Mouse (Mus musculus) intestine, embryonic 16.5 days (tissue): ENCODE data around the gene Slc12a7. TPM values are rescaled to one million over a fixed set of nuclear protein-coding genes. Genes with fewer than 3 reads are reported as not detected.

Source experiments
- ATAC-seq: fragments of 200-750 bp; cut with Nextera tagmentation; 2 replicates; pipeline ENCODE4 v1.8.0; 2017; ENCODE audit warnings: moderate TSS enrichment, moderate library complexity
- H3K27ac ChIP-seq: fragments of 300-500 bp; sonication (generic); 2 replicates; pipeline ENCODE4 v1.5.1; 2014; ENCODE audit warnings: mild to moderate bottlenecking, low read length
- H3K27me3 ChIP-seq: fragments of 300-500 bp; sonication (generic); replicated peaks from 2 replicates; pipeline ENCODE4 v1.6.1; 2014; ENCODE audit warnings: low read length, control low read depth, mixed read lengths; ENCODE audit not compliant: control insufficient read depth, insufficient read depth
- H3K36me3 ChIP-seq: fragments of 300-500 bp; sonication (generic); 2 replicates; pipeline ENCODE4 v1.6.1; 2014; ENCODE audit warnings: low read length, control low read depth; ENCODE audit not compliant: control insufficient read depth, insufficient read depth
- H3K4me1 ChIP-seq: fragments of 300-500 bp; sonication (generic); 2 replicates; pipeline ENCODE4 v1.6.1; 2014; ENCODE audit warnings: low read length, control low read depth, mixed read lengths; ENCODE audit not compliant: control insufficient read depth, insufficient read depth
- H3K4me2 ChIP-seq: fragments of 300-500 bp; sonication (generic); 2 replicates; pipeline ENCODE4 v1.6.1; 2014; ENCODE audit warnings: low read depth, low read length, control low read depth
- H3K4me3 ChIP-seq: fragments of 300-500 bp; sonication (generic); 2 replicates; pipeline ENCODE4 v1.5.1; 2014; ENCODE audit warnings: mild to moderate bottlenecking, low read length
- H3K9ac ChIP-seq: fragments of 300-500 bp; sonication (generic); 2 replicates; pipeline ENCODE4 v1.6.1; 2014; ENCODE audit warnings: low read depth, low read length
- H3K9me3 ChIP-seq: fragments of 300-500 bp; sonication (generic); 2 replicates; pipeline ENCODE4 v1.6.1; 2016; ENCODE audit warnings: low read length, control low read depth; ENCODE audit not compliant: control insufficient read depth
- WGBS: fragments of 180-500 bp; shearing (Covaris S2); extraction: QIAGEN DNeasy Blood & Tissue Kit; methylation state at CpG from one replicate; pipeline ENCODE4 v1.1.7; 2014; 5-methylcytosine and 5-hydroxymethylcytosine counted together
- polyA plus RNA-seq: library from polyadenylated mRNA; unstranded; fragments of >200 nt; fragmentation: Nextera tagmentation; extraction: Ambion mirVana; gene quantifications from 2 replicates; pipeline ENCODE4 v1.2.1, GENCODE M21; 2015

Gene Slc12a7
- polyA plus RNA-seq, 1 experiment from 2014 or later, result 28.7 TPM

DNA sequence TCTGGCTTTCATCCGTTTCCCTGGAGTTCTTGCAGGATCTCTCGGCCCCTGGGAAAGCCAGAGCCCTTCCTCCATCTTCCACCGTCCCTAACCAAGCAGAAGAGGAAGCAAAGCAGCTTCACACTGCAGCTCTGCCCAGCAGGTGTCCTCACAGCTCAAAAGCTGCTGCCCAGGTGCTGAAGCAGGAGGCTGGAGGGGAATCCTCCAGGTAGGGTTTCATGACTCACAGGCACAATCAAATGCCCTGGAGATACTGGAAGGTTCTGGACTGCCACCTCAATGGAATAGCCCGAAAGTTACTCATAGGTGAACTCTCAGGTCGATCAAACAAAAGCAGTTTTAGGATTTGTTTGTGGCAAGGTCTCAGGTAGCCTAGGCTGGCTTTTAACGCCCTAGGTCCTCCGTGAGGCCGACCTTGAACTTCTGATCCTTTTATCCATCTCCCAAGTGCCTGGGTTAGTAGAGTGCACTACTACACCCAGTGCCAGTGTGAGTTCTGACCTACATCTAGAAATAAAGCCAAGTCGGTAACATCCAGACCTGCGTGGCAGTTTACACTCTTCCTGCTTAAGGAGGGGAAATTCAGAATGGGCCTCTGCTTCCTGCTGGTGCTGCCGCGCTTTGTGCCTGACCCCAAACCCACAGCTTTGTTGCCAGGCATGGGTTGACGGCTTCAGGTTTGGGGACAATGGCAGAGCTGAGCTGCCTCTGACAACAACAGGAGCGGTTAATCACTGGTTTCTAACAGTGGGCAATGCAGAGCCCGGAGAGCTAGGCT, 16.0 kb downstream of the Slc12a7 start:
- H3K9ac ChIP-seq, result no peak overlapping the region
- no peaks in the 10 kb centered on the region for H3K9me3 ChIP-seq
- peak; percentile 65 for ATAC-seq
- no peak overlapping the region; the same call in 1 of the 2 replicates for H3K27ac ChIP-seq
- no peak overlapping the region for H3K4me2 ChIP-seq
- 45% methylated on average over 15 of the region's 15 CpGs for WGBS
- peaks cover 13% of the 10 kb centered on the region for H3K4me1 ChIP-seq
- no peaks in the 10 kb centered on the region for H3K36me3 ChIP-seq
- H3K4me3 ChIP-seq, result no peak overlapping the region
- no peaks in the 10 kb centered on the region for H3K27me3 ChIP-seq

DNA sequence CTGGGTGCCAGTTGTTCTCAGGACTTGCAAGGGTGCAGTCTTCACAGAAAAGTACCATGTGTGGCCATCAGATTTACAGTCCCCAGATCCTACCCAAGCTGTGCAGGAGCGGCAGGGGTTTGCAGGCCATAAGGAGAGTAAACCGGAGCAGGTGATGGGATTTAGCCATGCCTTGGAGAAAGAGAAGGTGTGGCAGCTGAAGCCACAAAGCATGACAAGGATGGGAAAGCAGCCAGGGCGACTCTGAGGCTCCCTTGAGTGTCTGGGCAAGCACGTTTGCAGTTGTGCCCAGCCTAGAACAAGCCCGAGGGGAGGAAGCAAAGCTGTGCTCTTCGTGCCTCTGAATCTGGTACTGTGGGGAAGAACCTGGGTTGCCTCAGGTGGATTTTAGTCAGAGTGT, 17.5 kb downstream of the Slc12a7 start:
- H3K27me3 ChIP-seq, result no peaks in the 10 kb centered on the region
- no peak for ATAC-seq
- WGBS, result 63% methylated on average over 6 of the region's 6 CpGs
- peaks cover 15% of the 10 kb centered on the region for H3K4me1 ChIP-seq
- H3K36me3 ChIP-seq, result no peaks in the 10 kb centered on the region
- no peak overlapping the region for H3K9ac ChIP-seq
- no peak overlapping the region for H3K4me2 ChIP-seq
- H3K9me3 ChIP-seq, result no peaks in the 10 kb centered on the region
- no peak overlapping the region for H3K27ac ChIP-seq
- H3K4me3 ChIP-seq, result no peak overlapping the region

DNA sequence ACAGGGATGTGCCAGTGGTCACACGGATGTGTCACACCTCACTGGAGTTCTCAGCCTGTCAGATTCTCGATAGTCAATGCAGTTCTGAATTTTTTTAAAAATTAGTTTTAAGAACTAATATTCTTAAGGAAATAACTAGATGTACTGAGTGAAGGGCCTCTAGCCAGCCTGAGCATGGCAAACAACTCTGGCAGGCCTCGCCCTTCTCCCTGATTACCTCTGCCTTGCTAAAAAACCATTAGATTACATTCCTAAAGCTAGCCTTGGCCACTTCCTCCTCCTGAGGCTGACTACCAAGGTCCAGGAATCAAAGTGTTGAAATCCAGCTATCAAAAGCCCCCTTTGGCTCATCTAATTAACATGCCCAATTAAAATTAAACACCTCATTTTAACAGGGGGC, 18.4 kb downstream of the Slc12a7 start:
- no peak overlapping the region for H3K4me2 ChIP-seq
- H3K9ac ChIP-seq, result no peak overlapping the region
- H3K36me3 ChIP-seq, result no peaks in the 10 kb centered on the region
- H3K27ac ChIP-seq, result no peak overlapping the region
- no peak overlapping the region for H3K4me3 ChIP-seq
- H3K9me3 ChIP-seq, result no peaks in the 10 kb centered on the region
- no peak for ATAC-seq
- 78% methylated on average over 3 of the region's 3 CpGs for WGBS
- peaks cover 17% of the 10 kb centered on the region for H3K4me1 ChIP-seq
- H3K27me3 ChIP-seq, result no peaks in the 10 kb centered on the region

DNA sequence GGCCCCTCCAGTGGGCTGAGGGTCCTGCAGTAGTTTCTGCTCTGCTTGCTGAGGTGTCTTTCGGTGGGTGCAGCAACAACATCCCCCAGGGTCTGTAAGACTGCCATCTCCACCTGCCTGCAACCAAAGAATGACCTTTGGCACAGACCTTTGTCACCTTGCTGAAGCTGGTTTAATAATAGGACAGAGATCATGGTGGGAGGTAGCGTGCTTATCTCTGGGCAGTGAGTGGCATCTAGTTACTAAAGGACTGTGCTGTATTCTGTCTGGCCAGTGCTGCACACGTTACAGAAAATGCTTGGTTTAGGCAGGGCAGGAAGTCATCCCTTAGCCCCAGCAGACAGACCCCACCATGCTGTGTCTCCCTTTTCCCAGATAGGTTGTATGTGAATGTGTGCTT, 22.9 kb downstream of the Slc12a7 start:
- 44% methylated on average over 3 of the region's 3 CpGs for WGBS
- 0 out of 2 replicates have a peak overlapping the region, but pooled peaks have one; percentile 24 for H3K4me2 ChIP-seq
- no peak overlapping the region for H3K4me3 ChIP-seq
- peak overlapping the region; percentile 17; the same call in 1 of the 2 replicates for H3K9ac ChIP-seq
- H3K27me3 ChIP-seq, result no peaks in the 10 kb centered on the region
- ATAC-seq, result peak; percentile 78
- peaks cover 20% of the 10 kb centered on the region for H3K4me1 ChIP-seq
- H3K36me3 ChIP-seq, result no peaks in the 10 kb centered on the region
- no peaks in the 10 kb centered on the region for H3K9me3 ChIP-seq
- peak overlapping the region; percentile 34 for H3K27ac ChIP-seq

DNA sequence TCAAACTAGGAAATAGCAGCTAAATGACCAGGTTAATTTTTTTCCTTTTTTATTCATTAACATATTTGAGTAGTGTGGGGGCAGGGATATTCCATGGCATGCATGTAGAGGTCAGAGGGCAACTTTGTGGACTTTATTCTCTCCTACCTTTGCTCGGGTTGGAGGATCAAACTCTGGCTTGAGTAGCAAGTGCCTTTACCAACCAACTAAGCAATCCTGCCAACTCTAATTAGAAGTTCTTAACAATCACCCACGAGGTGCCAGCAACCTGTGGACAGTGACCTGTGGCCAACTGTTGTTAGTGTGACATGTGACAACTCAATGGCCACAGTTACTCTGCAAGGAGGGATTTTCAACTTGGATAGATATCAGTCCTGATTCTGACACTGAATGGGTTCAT, 24.0 kb downstream of the Slc12a7 start:
- H3K4me3 ChIP-seq, result no peak overlapping the region
- no peak overlapping the region for H3K4me2 ChIP-seq
- no peak overlapping the region for H3K9ac ChIP-seq
- H3K27ac ChIP-seq, result no peak overlapping the region
- peaks cover 20% of the 10 kb centered on the region for H3K4me1 ChIP-seq
- no peaks in the 10 kb centered on the region for H3K27me3 ChIP-seq
- no peaks in the 10 kb centered on the region for H3K9me3 ChIP-seq
- 60% methylated on average over 2 of the region's 2 CpGs for WGBS
- H3K36me3 ChIP-seq, result no peaks in the 10 kb centered on the region
- no peak for ATAC-seq

DNA sequence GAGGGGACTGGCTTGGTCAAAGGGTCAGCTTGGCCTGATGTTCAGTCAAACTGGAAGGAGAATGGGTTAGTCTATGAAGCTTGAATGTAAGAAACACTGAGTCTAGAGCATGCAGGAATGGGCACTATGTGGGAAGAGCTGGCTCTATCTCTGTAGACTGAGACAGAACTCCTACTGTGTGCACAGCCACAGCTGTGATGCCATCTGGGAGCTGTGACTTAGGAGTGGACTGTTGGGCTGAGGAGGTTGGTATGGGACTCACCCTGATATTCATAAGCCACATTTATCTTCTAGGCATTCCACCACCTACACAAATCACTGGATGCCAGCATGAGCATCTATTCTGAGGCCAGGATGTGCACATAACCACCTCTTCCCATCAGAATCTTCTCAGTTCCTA, 24.5 kb downstream of the Slc12a7 start:
- no peak overlapping the region for H3K4me3 ChIP-seq
- H3K36me3 ChIP-seq, result no peaks in the 10 kb centered on the region
- H3K27me3 ChIP-seq, result no peaks in the 10 kb centered on the region
- ATAC-seq, result no peak
- H3K9ac ChIP-seq, result no peak overlapping the region
- H3K4me1 ChIP-seq, result peaks cover 16% of the 10 kb centered on the region
- H3K4me2 ChIP-seq, result no peak overlapping the region
- no peaks in the 10 kb centered on the region for H3K9me3 ChIP-seq
- H3K27ac ChIP-seq, result no peak overlapping the region

DNA sequence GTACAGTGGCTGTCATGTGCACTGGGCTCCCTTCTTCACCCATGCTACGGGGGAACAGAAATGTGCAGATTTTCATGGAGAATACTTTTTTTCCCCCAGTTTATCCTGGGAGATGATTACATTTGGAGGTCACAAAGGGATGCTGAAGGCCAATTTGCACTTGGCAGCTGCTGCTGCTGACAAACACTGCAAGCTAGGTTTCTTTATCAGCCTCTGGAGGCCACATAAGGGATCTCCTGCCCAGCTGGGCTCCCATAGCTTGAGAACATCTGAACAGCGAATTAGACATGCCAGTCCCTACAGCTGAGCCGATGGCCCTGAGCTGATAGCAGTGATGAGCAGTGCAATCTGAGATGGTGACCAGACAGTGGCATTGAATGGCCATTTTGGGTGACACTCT, 26.7 kb downstream of the Slc12a7 start:
- no peak for ATAC-seq
- Histone ChIP-seq H3K9me3 (no peaks in the 10 kb centered on the region), H3K27ac (no peak overlapping the region), H3K27me3 (no peaks in the 10 kb centered on the region), H3K4me1 (peaks cover 18% of the 10 kb centered on the region), H3K4me3 (no peak overlapping the region), H3K36me3 (no peaks in the 10 kb centered on the region), H3K9ac (no peak overlapping the region), H3K4me2 (no peak overlapping the region)
- WGBS, result 88% methylated on average over 3 of the region's 3 CpGs

DNA sequence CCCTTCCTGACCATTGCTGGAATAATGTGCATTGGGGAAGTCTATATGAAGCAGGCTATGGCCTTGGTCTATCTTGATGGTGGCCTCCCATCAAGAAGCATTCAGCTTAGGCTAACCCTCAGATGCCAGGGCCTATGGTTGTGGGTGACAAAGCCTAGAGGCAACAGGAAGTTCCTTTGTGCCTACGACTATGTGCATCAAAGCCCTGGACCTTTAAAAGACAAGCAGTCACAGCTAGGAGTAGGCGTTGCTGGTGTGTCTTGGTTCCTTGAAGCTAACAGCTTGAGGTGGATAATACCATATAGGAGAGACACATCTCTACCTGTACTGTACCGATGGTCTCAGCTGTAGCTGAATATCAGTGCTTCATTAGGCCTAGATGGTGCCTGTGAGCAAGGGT, 27.2 kb downstream of the Slc12a7 start:
- no peak for ATAC-seq
- WGBS, result 93% methylated on average over 3 of the region's 3 CpGs

DNA sequence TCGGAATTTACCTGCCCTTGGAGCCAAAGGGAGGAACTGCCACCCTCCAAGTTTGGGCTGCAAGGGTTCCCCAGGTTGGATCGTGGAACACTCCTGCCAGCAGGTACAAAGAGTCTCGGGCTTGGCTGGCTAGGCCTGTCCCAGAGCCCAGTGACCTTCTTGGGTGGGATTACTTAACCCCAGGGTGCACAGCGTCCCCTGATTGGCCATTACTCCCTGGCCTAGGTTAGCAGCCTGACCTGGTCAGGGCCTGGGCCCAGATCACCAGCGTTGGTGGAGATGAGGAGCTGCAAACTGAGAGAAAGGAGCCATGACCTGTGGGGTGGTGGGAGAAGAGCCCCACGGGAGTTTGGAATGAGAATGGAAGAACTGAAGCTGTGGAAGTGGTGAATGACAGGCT, 30.0 kb downstream of the Slc12a7 start:
- H3K27ac ChIP-seq, result peak overlapping the region; percentile 53
- WGBS, result 46% methylated on average over 6 of the region's 6 CpGs
- H3K9ac ChIP-seq, result peak overlapping the region; percentile 77
- peaks cover 25% of the 10 kb centered on the region for H3K4me1 ChIP-seq
- H3K4me3 ChIP-seq, result peak overlapping the region; percentile 81
- no peaks in the 10 kb centered on the region for H3K36me3 ChIP-seq
- peak overlapping the region; percentile 80 for H3K4me2 ChIP-seq
- H3K9me3 ChIP-seq, result no peaks in the 10 kb centered on the region
- H3K27me3 ChIP-seq, result no peaks in the 10 kb centered on the region
- peak; percentile 16 for ATAC-seq

More for the DNA sequence above, 27.2 kb downstream of the Slc12a7 start:
- Histone ChIP-seq H3K27me3 (no peaks in the 10 kb centered on the region), H3K4me1 (peaks cover 20% of the 10 kb centered on the region), H3K9ac (no peak overlapping the region), H3K36me3 (no peaks in the 10 kb centered on the region), H3K27ac (no peak overlapping the region), H3K4me3 (no peak overlapping the region), H3K9me3 (no peaks in the 10 kb centered on the region), H3K4me2 (no peak overlapping the region)
